Mouse (Mus musculus): Measurements from ENCODE around the gene Srf. TPM values are rescaled to one million over a fixed set of nuclear protein-coding genes. Genes with fewer than 3 reads are reported as not detected.

Srf gene
- polyA plus RNA-seq, 1 experiment: 42.0 TPM

- Histone ChIP-seq H3K4me3 (ENCODE audit: low read depth, low read length) (no peak overlapping the region), H3K27ac (ENCODE audit: insufficient read depth, low read length) (no peak overlapping the region), H3K9ac (ENCODE audit: low read depth, poor library complexity, severe bottlenecking) (no peak overlapping the region), H3K27me3 (ENCODE audit: control insufficient read depth, insufficient read depth, low read length, poor library complexity, severe bottlenecking) (no peaks in the 10 kb centered on the region), H3K36me3 (ENCODE audit: control insufficient read depth, insufficient read depth, low read length, poor library complexity, severe bottlenecking) (no peaks in the 10 kb centered on the region), H3K4me1 (ENCODE audit: control insufficient read depth, insufficient read depth, low read length) (peaks cover 13% of the 10 kb centered on the region), H3K9me3 (replicated peaks; ENCODE audit: control insufficient read depth, insufficient read depth, low read length, poor library complexity, severe bottlenecking) (no peaks in the 10 kb centered on the region)
- no peak for TF ChIP-seq EP300 (IDR thresholded peaks at IDR 0.05; ENCODE audit: insufficient read depth, low read depth, low read length)
- TF ChIP-seq CTCF (IDR thresholded peaks at IDR 0.05; ENCODE audit: low read depth, low read length): no peak
- no peak for TF ChIP-seq POLR2A (IDR thresholded peaks at IDR 0.05; ENCODE audit: insufficient read depth, low read length)
These were observed 42.0 kb upstream of the Srf start for GRCm38 (mm10) chr17:46597956-46598355.

GRCm38 (mm10) chr17:46595336-46595735 is 39.4 kb upstream of the Srf start:
- H3K27me3 ChIP-seq (ENCODE audit: control insufficient read depth, insufficient read depth, low read length, poor library complexity, severe bottlenecking): no peaks in the 10 kb centered on the region
- no peaks in the 10 kb centered on the region for H3K36me3 ChIP-seq (ENCODE audit: control insufficient read depth, insufficient read depth, low read length, poor library complexity, severe bottlenecking)
- H3K4me1 ChIP-seq (ENCODE audit: control insufficient read depth, insufficient read depth, low read length): peaks cover 18% of the 10 kb centered on the region
- no peak overlapping the region; the same call in 1 of the 2 replicates for H3K9ac ChIP-seq (ENCODE audit: low read depth, poor library complexity, severe bottlenecking)
- H3K27ac ChIP-seq (ENCODE audit: insufficient read depth, low read length): peak overlapping the region; percentile 30; the same call in 1 of the 2 replicates
- H3K9me3 ChIP-seq (replicated peaks; ENCODE audit: control insufficient read depth, insufficient read depth, low read length, poor library complexity, severe bottlenecking): no peaks in the 10 kb centered on the region
- TF ChIP-seq CTCF (IDR thresholded peaks at IDR 0.05; ENCODE audit: low read depth, low read length): no peak
- TF ChIP-seq POLR2A (IDR thresholded peaks at IDR 0.05; ENCODE audit: insufficient read depth, low read length): no peak
- no peak for TF ChIP-seq EP300 (IDR thresholded peaks at IDR 0.05; ENCODE audit: insufficient read depth, low read depth, low read length)
- H3K4me3 ChIP-seq (ENCODE audit: low read depth, low read length): no peak overlapping the region

- no peak for TF ChIP-seq CTCF (IDR thresholded peaks at IDR 0.05; ENCODE audit: low read depth, low read length)
- no peak for TF ChIP-seq POLR2A (IDR thresholded peaks at IDR 0.05; ENCODE audit: insufficient read depth, low read length)
- TF ChIP-seq EP300 (IDR thresholded peaks at IDR 0.05; ENCODE audit: insufficient read depth, low read depth, low read length): peak; percentile 80; the same call in 1 of the 2 replicates
- Histone ChIP-seq H3K36me3 (ENCODE audit: control insufficient read depth, insufficient read depth, low read length, poor library complexity, severe bottlenecking) (peaks cover 4% of the 10 kb centered on the region; the same call in 1 of the 2 replicates), H3K4me1 (ENCODE audit: control insufficient read depth, insufficient read depth, low read length) (peaks cover 18% of the 10 kb centered on the region), H3K27me3 (ENCODE audit: control insufficient read depth, insufficient read depth, low read length, poor library complexity, severe bottlenecking) (no peaks in the 10 kb centered on the region), H3K27ac (ENCODE audit: insufficient read depth, low read length) (peak overlapping the region; percentile 30; the same call in 1 of the 2 replicates), H3K9ac (ENCODE audit: low read depth, poor library complexity, severe bottlenecking) (no peak overlapping the region), H3K9me3 (replicated peaks; ENCODE audit: control insufficient read depth, insufficient read depth, low read length, poor library complexity, severe bottlenecking) (no peaks in the 10 kb centered on the region), H3K4me3 (ENCODE audit: low read depth, low read length) (no peak overlapping the region)
These were observed 38.6 kb upstream of the Srf start for GRCm38 (mm10) chr17:46594606-46595005.

GRCm38 (mm10) chr17:46593124-46593523 is 37.1 kb upstream of the Srf start:
- TF ChIP-seq EP300 (IDR thresholded peaks at IDR 0.05; ENCODE audit: insufficient read depth, low read depth, low read length) (no peak), POLR2A (IDR thresholded peaks at IDR 0.05; ENCODE audit: insufficient read depth, low read length) (no peak), CTCF (IDR thresholded peaks at IDR 0.05; ENCODE audit: low read depth, low read length) (no peak)
- peaks cover 18% of the 10 kb centered on the region for H3K4me1 ChIP-seq (ENCODE audit: control insufficient read depth, insufficient read depth, low read length)
- peaks cover 9% of the 10 kb centered on the region; the same call in 1 of the 2 replicates for H3K36me3 ChIP-seq (ENCODE audit: control insufficient read depth, insufficient read depth, low read length, poor library complexity, severe bottlenecking)
- H3K9me3 ChIP-seq (replicated peaks; ENCODE audit: control insufficient read depth, insufficient read depth, low read length, poor library complexity, severe bottlenecking): no peaks in the 10 kb centered on the region
- no peaks in the 10 kb centered on the region for H3K27me3 ChIP-seq (ENCODE audit: control insufficient read depth, insufficient read depth, low read length, poor library complexity, severe bottlenecking)
- no peak overlapping the region for H3K4me3 ChIP-seq (ENCODE audit: low read depth, low read length)
- no peak overlapping the region for H3K9ac ChIP-seq (ENCODE audit: low read depth, poor library complexity, severe bottlenecking)
- no peak overlapping the region for H3K27ac ChIP-seq (ENCODE audit: insufficient read depth, low read length)

GRCm38 (mm10) chr17:46591406-46591805 is 35.4 kb upstream of the Srf start:
- Histone ChIP-seq H3K27ac (ENCODE audit: insufficient read depth, low read length) (no peak overlapping the region), H3K27me3 (ENCODE audit: control insufficient read depth, insufficient read depth, low read length, poor library complexity, severe bottlenecking) (no peaks in the 10 kb centered on the region), H3K9ac (ENCODE audit: low read depth, poor library complexity, severe bottlenecking) (no peak overlapping the region), H3K4me1 (ENCODE audit: control insufficient read depth, insufficient read depth, low read length) (peaks cover 10% of the 10 kb centered on the region), H3K36me3 (ENCODE audit: control insufficient read depth, insufficient read depth, low read length, poor library complexity, severe bottlenecking) (peaks cover 13% of the 10 kb centered on the region), H3K4me3 (ENCODE audit: low read depth, low read length) (no peak overlapping the region), H3K9me3 (replicated peaks; ENCODE audit: control insufficient read depth, insufficient read depth, low read length, poor library complexity, severe bottlenecking) (no peaks in the 10 kb centered on the region)
- no peak for TF ChIP-seq EP300 (IDR thresholded peaks at IDR 0.05; ENCODE audit: insufficient read depth, low read depth, low read length)
- no peak for TF ChIP-seq POLR2A (IDR thresholded peaks at IDR 0.05; ENCODE audit: insufficient read depth, low read length)
- TF ChIP-seq CTCF (IDR thresholded peaks at IDR 0.05; ENCODE audit: low read depth, low read length): no peak

- peaks cover 14% of the 10 kb centered on the region for H3K36me3 ChIP-seq (ENCODE audit: control insufficient read depth, insufficient read depth, low read length, poor library complexity, severe bottlenecking)
- H3K9ac ChIP-seq (ENCODE audit: low read depth, poor library complexity, severe bottlenecking): no peak overlapping the region
- TF ChIP-seq POLR2A (IDR thresholded peaks at IDR 0.05; ENCODE audit: insufficient read depth, low read length): no peak
- TF ChIP-seq EP300 (IDR thresholded peaks at IDR 0.05; ENCODE audit: insufficient read depth, low read depth, low read length): no peak
- no peak for TF ChIP-seq CTCF (IDR thresholded peaks at IDR 0.05; ENCODE audit: low read depth, low read length)
These were observed 34.5 kb upstream of the Srf start for GRCm38 (mm10) chr17:46590439-46590838.

More at GRCm38 (mm10) chr17:46590439-46590838, 34.5 kb upstream of the Srf start:
- H3K4me3 ChIP-seq (ENCODE audit: low read depth, low read length): no peak overlapping the region
- H3K27ac ChIP-seq (ENCODE audit: insufficient read depth, low read length): no peak overlapping the region
- no peaks in the 10 kb centered on the region for H3K9me3 ChIP-seq (replicated peaks; ENCODE audit: control insufficient read depth, insufficient read depth, low read length, poor library complexity, severe bottlenecking)
- no peaks in the 10 kb centered on the region for H3K27me3 ChIP-seq (ENCODE audit: control insufficient read depth, insufficient read depth, low read length, poor library complexity, severe bottlenecking)
- peaks cover 10% of the 10 kb centered on the region for H3K4me1 ChIP-seq (ENCODE audit: control insufficient read depth, insufficient read depth, low read length)
